Mouse (Mus musculus) forebrain, embryonic 10.5 days (tissue): ENCODE data around the gene Cct3. TPM values are rescaled to one million over a fixed set of nuclear protein-coding genes. Genes with fewer than 3 reads are reported as not detected.
"Not testable (repeated sequence)": the region's sequence is repeated elsewhere in the genome, so short reads cannot be mapped to it uniquely, and the experiment has no call there.

ENCODE experiments used
- DNase-seq: peaks from one replicate; pipeline ENCODE4 v3.0.0-alpha.2; 2017; ENCODE audit warnings: low spot score; ENCODE audit errors: extremely low spot score
- H3K27ac ChIP-seq: fragments of 300-500 bp; sonication (generic); 2 replicates; pipeline ENCODE4 v1.5.1; 2016; ENCODE audit warnings: mild to moderate bottlenecking
- H3K27me3 ChIP-seq: fragments of 300-500 bp; sonication (generic); 2 replicates; pipeline ENCODE4 v1.6.1; 2016; ENCODE audit warnings: mild to moderate bottlenecking; ENCODE audit not compliant: poor library complexity, severe bottlenecking
- H3K36me3 ChIP-seq: fragments of 300-500 bp; sonication (generic); replicated peaks from 2 replicates; pipeline ENCODE4 v1.6.1; 2016; ENCODE audit warnings: mild to moderate bottlenecking, moderate library complexity
- H3K4me1 ChIP-seq: fragments of 300-500 bp; sonication (generic); 2 replicates; pipeline ENCODE4 v1.6.1; 2016
- H3K4me3 ChIP-seq: fragments of 300-500 bp; sonication (generic); 2 replicates; pipeline ENCODE4 v1.5.1; 2016; ENCODE audit warnings: mild to moderate bottlenecking, moderate library complexity
- H3K9me3 ChIP-seq: fragments of 300-500 bp; sonication (generic); 2 replicates; pipeline ENCODE4 v1.6.1; 2016; ENCODE audit warnings: mild to moderate bottlenecking, moderate library complexity
- WGBS: fragments of 180-500 bp; shearing (Covaris S2); methylation state at CpG from one replicate; pipeline ENCODE4 v1.1.7; 2016; 5-methylcytosine and 5-hydroxymethylcytosine counted together
- polyA plus RNA-seq: library from polyadenylated mRNA; unstranded; fragments of >200 nt; fragmentation: Nextera tagmentation; extraction: Ambion mirVana; gene quantifications from 2 replicates; pipeline ENCODE4 v1.2.1, GENCODE M21; 2016

Gene Cct3
- polyA plus RNA-seq, 1 experiment from 2014 or later = 874 TPM

DNA sequence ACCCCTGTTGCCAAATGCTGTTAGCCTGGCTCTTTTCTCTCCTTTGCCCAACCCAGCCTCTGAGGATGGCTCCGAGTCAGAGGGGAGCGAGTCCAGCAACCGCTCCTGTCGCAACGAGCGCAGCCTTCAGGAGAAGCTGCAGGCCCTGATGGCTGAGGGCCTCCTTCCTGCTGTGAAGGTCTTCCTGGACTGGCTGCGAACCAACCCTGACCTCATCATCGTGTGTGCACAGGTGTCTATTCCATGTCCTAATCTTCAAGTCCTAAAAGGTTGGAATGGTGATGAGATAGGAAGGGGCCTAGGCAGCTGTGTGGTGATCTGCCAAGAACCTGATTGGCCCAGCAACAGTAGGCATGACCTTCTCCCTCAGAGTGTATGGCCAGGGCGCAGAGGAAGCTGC, 56.0 kb downstream of the Cct3 start:
- Histone ChIP-seq H3K4me3 (no peak overlapping the region), H3K9me3 (no peaks in the 10 kb centered on the region), H3K27me3 (no peaks in the 10 kb centered on the region), H3K4me1 (no peaks in the 10 kb centered on the region), H3K36me3 (peaks cover 100% of the 10 kb centered on the region), H3K27ac (no peak overlapping the region)
- no peak for DNase-seq
- WGBS = 94% methylated on average over 9 of the region's 9 CpGs

DNA sequence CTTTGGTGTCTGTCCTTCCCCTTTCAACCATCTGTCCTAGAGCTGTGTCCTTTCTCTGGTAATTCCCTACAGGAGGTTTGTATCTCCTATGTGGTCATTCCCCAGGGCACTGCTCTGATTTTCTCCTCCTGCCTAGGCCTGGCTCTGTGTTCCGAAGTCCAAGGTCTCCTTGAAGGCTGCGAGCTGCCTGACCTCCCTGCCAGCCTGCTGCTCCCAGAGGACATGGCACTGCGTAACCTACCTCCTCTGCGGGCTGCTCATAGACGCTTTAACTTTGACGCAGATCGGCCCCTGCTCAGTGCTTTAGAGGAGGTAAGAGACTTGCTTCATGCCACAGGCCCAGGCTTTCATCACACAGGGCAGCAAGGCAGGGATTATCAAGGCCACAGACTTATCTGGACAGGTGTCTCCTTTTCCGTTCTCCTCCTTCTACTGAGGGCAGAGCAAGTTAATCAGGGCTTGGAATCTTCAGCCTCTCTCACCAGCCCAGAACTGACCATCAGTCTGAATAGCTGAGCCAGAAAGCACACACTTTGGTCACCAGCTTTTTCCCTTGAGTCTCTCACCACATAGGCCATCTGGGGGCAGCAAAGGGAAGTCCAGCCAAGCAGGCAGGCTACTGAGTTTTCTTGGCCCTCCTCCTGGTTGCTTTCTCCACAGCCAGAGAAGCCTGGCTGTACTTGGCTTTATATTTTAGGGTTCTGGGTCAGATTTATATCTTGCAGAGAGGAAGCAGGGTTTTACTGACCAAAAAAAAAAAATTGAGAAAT, 57.7 kb downstream of the Cct3 start:
- no peaks in the 10 kb centered on the region for H3K9me3 ChIP-seq
- no peak overlapping the region for H3K27ac ChIP-seq
- H3K36me3 ChIP-seq = peaks cover 100% of the 10 kb centered on the region
- no peaks in the 10 kb centered on the region for H3K4me1 ChIP-seq
- DNase-seq = no peak
- no peaks in the 10 kb centered on the region for H3K27me3 ChIP-seq
- 93% methylated on average over 8 of the region's 8 CpGs for WGBS
- H3K4me3 ChIP-seq = no peak overlapping the region

DNA sequence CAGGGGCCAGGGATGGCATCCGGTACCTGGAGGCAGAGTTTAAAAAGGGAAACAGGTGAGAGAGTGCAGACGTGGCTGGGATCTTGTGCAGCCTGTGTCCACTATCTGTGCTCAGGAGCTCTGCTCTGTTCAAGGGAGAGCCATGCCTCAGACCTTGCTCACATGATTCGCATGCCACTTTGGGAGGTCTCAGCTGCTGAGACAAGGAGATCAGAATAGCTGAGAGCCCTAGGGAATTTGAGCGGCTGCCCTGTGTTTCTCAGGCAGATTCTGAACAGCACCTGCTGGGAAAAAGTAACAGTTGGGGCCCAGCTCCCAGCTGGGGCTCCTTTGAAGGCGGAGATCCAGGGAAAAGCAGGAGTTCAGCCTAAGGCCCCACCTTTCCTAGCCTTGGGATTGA, 62.7 kb downstream of the Cct3 start:
- H3K27ac ChIP-seq = peak overlapping the region; percentile 32; the same call in 1 of the 2 replicates
- peaks cover 25% of the 10 kb centered on the region for H3K4me1 ChIP-seq
- no peak for DNase-seq
- WGBS = 82% methylated on average over 5 of the region's 5 CpGs
- H3K4me3 ChIP-seq = no peak overlapping the region
- H3K36me3 ChIP-seq = peaks cover 86% of the 10 kb centered on the region
- H3K27me3 ChIP-seq = peaks cover 10% of the 10 kb centered on the region
- no peaks in the 10 kb centered on the region for H3K9me3 ChIP-seq

DNA sequence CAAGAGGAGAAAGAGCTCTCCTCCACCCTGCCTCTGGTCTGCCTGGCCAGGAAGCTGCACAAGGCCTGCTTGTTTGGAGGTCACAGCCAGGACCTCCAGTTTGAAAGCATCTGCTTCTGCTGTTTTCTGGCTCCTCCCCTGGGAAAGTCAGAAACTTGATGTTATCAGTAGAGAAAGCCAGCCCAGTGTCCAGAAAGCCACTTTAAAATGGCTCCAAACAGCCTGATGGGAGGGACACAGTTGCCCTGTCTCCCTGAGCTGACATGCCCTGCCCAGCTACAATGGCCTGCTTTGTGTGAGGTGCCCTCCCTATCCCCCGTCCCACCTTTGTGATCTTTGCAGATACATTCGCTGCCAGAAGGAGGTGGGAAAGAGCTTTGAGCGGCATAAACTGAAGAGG, 63.1 kb downstream of the Cct3 start:
- DNase-seq = no peak
- 75% methylated on average over 3 of the region's 3 CpGs for WGBS
- H3K4me1 ChIP-seq = peaks cover 29% of the 10 kb centered on the region
- H3K27ac ChIP-seq = peak overlapping the region; percentile 32; the same call in 1 of the 2 replicates
- peaks cover 82% of the 10 kb centered on the region for H3K36me3 ChIP-seq
- H3K27me3 ChIP-seq = peaks cover 14% of the 10 kb centered on the region
- no peak overlapping the region for H3K4me3 ChIP-seq
- no peaks in the 10 kb centered on the region for H3K9me3 ChIP-seq

DNA sequence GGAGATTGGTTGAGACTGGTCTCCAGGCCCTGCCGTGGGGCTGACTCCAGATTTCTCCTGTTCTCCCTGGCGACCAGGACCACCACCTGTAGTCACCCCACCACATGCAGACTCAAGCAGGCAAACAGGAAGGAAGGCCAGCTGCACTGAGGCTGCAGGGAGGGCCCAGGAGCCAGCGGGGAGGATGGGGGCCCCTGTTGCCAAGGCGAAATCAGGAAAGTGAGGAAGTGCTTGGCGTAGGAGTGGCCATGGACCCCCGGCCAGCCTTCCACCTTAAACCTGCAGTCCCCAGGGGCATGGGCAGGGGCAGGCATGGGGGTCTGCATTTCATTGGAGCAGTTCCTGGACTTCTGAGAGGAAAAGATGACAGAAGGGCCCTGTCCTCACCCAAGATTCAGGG, 64.2 kb downstream of the Cct3 start:
- Histone ChIP-seq H3K4me3 (no peak overlapping the region), H3K9me3 (no peaks in the 10 kb centered on the region), H3K27ac (no peak overlapping the region), H3K27me3 (peaks cover 25% of the 10 kb centered on the region), H3K36me3 (peaks cover 71% of the 10 kb centered on the region), H3K4me1 (peaks cover 35% of the 10 kb centered on the region)
- no peak for DNase-seq
- 90% methylated on average over 6 of the region's 6 CpGs for WGBS

DNA sequence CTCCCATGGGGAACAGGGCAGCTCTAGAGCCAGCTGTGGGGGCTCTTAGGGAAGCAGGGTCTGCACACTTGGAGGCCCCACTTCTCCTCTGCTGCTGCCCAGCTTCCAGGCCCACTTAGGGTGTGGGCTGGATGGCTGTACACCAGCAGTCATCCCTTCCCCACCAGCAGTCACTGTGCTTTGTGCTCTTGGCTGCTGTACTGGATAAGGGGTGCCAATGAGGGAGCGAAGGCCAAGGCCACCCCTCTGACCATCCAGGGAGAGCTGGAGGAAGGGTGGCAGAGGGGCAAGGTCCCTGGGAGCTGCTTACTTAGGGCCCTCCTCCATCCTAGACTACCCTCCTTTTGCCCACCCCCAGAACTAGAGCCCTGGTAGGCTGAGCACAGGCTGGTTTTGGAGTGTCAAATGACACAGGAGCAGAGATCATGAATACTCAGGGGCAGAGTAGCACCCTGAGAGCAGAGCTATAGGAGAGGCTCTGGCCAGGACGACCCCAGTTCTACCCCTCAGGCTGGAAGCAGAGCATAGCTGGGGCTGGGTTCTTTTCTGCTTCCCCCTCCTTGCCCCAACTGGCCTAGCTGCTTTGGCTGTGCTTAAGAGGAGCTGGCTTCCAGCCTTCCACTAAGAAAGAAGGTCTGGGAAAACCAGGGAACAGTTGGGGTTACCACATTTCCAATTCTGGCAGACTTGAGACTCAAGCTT, 64.8 kb downstream of the Cct3 start:
- peaks cover 32% of the 10 kb centered on the region for H3K27me3 ChIP-seq
- H3K9me3 ChIP-seq = no peaks in the 10 kb centered on the region
- whole genome bisulfite sequencing = 95% methylated on average over 2 of the region's 2 CpGs
- no peak overlapping the region for H3K27ac ChIP-seq
- H3K4me3 ChIP-seq = no peak overlapping the region
- peaks cover 39% of the 10 kb centered on the region for H3K4me1 ChIP-seq
- peaks cover 64% of the 10 kb centered on the region for H3K36me3 ChIP-seq
- no peak for DNase-seq

DNA sequence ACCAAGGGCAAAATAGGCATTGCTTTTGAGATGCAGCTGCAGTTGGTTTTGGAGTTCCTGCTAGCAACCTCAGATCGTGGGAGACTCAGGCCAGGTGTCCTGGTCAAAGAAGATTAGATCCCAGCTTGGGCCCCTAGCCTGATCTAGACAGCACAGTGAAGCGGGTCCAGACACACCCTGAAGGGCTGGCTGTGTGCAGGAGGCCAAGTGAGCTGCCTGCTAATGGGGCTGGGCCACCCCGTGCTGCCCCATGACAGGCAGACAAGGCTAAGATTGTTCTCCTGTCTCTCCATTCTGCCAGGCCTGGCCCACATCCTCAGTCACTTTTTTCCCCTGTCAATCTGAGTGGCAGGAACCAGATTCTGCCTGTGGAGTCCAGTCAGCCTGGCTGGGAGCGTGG, 66.8 kb downstream of the Cct3 start:
- 72% methylated on average over 4 of the region's 4 CpGs for WGBS
- H3K4me1 ChIP-seq = peaks cover 44% of the 10 kb centered on the region

DNA sequence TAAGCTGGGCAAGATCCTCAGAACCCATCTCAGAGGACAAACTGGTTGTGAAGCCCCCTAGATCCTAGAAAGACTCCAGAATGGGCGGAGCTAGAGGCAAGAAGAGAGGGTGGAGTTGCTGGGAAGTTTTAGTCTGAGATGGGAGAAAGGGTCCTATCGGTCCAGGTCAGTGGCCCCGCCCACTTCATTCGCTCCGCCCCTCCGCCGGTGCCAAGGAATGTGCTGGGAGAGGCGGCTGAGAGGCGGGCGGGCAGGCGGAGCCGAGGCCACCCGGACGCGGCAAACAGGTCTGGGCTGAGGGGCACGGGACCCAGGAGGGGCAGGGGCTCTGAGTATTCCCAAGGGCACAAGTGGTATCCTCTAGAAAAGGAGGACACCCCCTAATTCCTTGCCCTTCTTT, 67.4 kb downstream of the Cct3 start, which contains the start of gene Paqr6:
Paqr6 (plus strand) TSS at position 248 of the 400 bp plus-strand sequence.
- Histone ChIP-seq H3K27ac (peak within 1 kb of the TSS; percentile 40; the same call in 1 of the 2 replicates), H3K9me3 (no peaks in the 10 kb centered on the region), H3K27me3 (peaks cover 41% of the 10 kb centered on the region), H3K36me3 (peaks cover 38% of the 10 kb centered on the region), H3K4me1 (peaks cover 44% of the 10 kb centered on the region), H3K4me3 (peak within 1 kb of the TSS; percentile 31)
- DNase-seq = peak; percentile 56
- WGBS = under 1% methylated on average over 16 of the region's 16 CpGs

More for the DNA sequence above, 66.8 kb downstream of the Cct3 start:
- Histone ChIP-seq H3K9me3 (no peaks in the 10 kb centered on the region), H3K27me3 (peaks cover 41% of the 10 kb centered on the region), H3K36me3 (peaks cover 45% of the 10 kb centered on the region), H3K4me3 (0 out of 2 replicates have a peak overlapping the region, but pooled peaks have one; percentile 31), H3K27ac (0 out of 2 replicates have a peak overlapping the region, but pooled peaks have one; percentile 11)
- no peak for DNase-seq

DNA sequence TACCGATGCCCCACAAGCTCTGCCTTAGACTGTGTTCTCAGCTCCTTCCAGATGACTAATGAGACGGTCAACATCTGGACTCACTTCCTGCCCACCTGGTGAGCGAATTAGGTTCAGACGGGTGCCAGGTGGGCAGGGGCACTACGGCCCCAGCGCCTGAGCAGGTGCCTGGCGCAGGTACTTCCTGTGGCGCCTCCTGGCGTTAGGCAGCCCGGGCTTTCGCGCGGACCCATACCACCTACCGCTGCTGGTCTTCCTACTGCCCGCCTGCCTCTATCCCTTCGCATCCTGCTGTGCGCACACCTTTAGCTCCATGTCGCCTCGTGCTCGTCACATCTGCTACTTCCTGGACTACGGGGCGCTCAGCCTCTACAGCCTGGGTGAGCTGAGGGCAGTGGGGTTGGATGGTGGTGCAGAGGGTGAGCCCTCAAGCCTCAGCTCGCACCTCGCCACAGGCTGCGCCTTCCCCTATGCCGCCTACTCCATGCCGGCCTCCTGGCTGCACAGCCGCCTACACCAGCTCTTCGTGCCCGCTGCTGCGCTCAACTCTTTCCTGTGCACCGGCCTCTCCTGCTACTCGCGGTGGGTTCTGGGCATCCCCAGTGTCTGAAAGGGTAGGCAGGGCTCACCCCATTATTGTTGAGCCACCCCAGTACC, 68.9 kb downstream of the Cct3 start:
- H3K4me3 ChIP-seq = no peak overlapping the region
- WGBS = 40% methylated on average over 34 of the region's 34 CpGs
- DNase-seq = no peak

DNA sequence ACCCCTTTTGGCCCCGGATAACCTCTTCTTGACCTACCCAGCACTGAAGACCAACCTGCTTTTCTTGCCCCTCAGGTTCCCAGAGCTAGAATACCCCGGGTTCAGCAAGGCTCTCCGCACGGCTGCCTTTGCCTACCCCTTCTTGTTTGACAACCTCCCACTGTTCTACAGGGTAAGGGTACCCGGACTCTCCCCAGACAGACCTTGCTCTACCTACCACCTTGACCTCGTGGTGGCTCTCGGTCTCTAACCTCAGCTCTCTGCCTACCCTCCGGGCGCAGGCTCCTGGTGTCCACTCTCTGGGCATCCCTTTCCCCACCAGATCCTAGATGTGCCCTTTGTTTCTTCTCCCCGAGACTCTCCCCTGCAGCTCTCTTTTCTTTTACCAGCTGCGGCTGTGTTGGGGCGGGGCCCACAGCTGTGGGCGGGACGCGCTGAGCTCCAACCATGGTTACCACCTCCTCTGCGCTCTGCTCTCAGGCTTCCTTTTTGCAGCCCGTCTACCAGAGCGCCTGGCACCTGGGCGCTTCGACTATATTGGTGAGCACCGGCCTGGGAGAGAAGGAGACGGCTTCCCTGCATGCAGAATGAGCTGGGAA, 70.0 kb downstream of the Cct3 start:
- peak overlapping the region; percentile 48; the same call in 1 of the 2 replicates for H3K27ac ChIP-seq
- WGBS = 6% methylated on average over 22 of the region's 22 CpGs
- peak overlapping the region; percentile 40 for H3K4me3 ChIP-seq
- DNase-seq = not testable (repeated sequence)
- H3K4me1 ChIP-seq = peaks cover 33% of the 10 kb centered on the region
- H3K36me3 ChIP-seq = peaks cover 12% of the 10 kb centered on the region
- peaks cover 16% of the 10 kb centered on the region for H3K9me3 ChIP-seq
- peaks cover 41% of the 10 kb centered on the region for H3K27me3 ChIP-seq

More for the DNA sequence above, 68.9 kb downstream of the Cct3 start:
- Histone ChIP-seq H3K36me3 (peaks cover 23% of the 10 kb centered on the region), H3K9me3 (peaks cover 13% of the 10 kb centered on the region), H3K27me3 (peaks cover 41% of the 10 kb centered on the region), H3K27ac (no peak overlapping the region), H3K4me1 (peaks cover 44% of the 10 kb centered on the region)

DNA sequence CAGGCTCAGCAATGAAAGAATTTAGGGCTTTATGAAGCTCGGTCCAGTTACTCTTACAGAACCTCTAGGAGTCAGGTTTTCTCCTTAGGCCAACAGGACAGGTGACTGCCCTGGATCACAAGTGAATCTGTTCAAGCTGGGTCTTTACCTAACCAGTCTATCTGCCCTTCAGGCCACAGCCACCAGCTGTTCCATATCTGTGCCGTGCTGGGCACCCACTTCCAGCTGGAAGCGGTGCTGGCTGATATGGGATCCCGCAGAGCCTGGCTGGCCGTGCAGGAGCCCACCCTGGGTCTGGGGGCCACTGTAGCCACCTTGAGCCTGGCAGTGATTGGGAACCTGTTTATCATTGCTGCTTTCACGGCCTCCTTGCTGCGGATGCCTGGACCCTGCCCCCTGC, 70.6 kb downstream of the Cct3 start:
- peaks cover 41% of the 10 kb centered on the region for H3K27me3 ChIP-seq
- not testable (repeated sequence) for H3K27ac ChIP-seq, H3K36me3 ChIP-seq, H3K4me3 ChIP-seq, DNase-seq
- H3K9me3 ChIP-seq = peaks cover 16% of the 10 kb centered on the region
- WGBS = 55% methylated on average over 3 of the region's 7 CpGs
- peaks cover 33% of the 10 kb centered on the region for H3K4me1 ChIP-seq

DNA sequence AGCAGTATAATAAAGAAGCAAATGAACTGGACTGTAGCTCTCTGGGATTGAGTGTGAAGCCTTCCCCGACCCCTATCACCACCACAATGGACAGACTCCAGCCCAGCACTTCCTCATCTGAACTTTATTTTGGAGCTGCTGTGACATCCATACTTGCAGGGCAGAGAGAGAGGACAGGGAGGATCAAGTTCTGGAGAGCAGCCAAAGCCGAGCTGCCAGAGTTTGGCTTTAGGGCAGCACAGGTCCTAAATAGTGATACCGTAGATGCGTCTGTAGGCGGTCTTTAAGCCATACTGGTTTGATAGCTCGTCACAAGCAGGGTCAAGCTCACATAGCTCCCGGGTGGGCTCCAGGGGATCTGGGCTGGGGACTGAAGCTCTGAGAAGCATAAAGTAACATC, 71.6 kb downstream of the Cct3 start:
- whole genome bisulfite sequencing = 98% methylated on average over 7 of the region's 7 CpGs
- H3K27ac ChIP-seq, H3K36me3 ChIP-seq, H3K4me3 ChIP-seq, DNase-seq: not testable (repeated sequence)
- Histone ChIP-seq H3K9me3 (peaks cover 16% of the 10 kb centered on the region), H3K27me3 (peaks cover 41% of the 10 kb centered on the region), H3K4me1 (peaks cover 29% of the 10 kb centered on the region)
